Mouse (Mus musculus): ENCODE data around the gene Notch4.

DNA sequence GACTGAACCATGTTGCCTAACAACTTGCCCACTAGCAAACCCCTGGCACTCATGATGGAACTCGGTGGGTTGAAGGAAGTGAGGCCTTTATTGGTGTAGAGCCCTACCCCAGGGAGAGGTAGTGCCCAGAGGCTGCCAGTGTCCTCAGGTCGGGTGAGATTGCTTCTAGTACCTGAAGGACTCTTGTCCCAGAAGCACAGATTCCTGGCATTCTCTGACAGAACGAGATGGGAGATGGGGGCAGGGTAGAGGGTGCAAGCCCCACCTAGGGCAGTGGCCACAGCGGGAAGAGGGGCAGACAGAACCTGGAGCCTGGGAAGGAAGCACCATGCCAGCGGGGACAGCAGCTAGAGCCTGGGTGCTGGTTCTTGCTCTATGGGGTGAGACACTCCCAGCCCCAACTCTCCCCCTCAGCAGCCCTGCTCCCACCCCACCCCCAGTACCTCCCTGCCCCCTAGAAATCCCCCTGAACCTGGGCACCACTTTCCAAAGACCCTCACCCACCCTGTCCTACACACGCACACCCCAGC, 33.6 kb downstream of the Notch4 start, which contains the start of gene Ager:
- TF ChIP-seq HCFC1 (IDR thresholded peaks at IDR 0.05; ENCODE audit: low read depth, low read length) = no peak
- no peak for TF ChIP-seq MYC (IDR thresholded peaks at IDR 0.05; ENCODE audit: low read depth, low read length)
- no peak for TF ChIP-seq CTCF (conservative IDR thresholded peaks at IDR 0.05 in 1 of 2, IDR thresholded peaks at IDR 0.05 in 1 of 2; ENCODE audit: low read depth in 2 of 2, low read length in 2 of 2)
- TF ChIP-seq POLR2A (IDR thresholded peaks at IDR 0.05; ENCODE audit: low read depth, low read length) = no peak
- no peak for TF ChIP-seq MAX (IDR thresholded peaks at IDR 0.05; ENCODE audit: low read length)
- TF ChIP-seq RAD21 (IDR thresholded peaks at IDR 0.05; ENCODE audit: low read depth, low read length) = no peak
